Mouse (Mus musculus) midbrain, embryonic 11.5 days (tissue): ENCODE data around the gene Rwdd4a. TPM values are rescaled to one million over a fixed set of nuclear protein-coding genes. Genes with fewer than 3 reads are reported as not detected.

Experiments used
- ATAC-seq: fragments of 200-750 bp; cut with Nextera tagmentation; 2 replicates; pipeline ENCODE4 v1.8.0; 2017; ENCODE audit warnings: moderate TSS enrichment, moderate library complexity; ENCODE audit not compliant: low FRiP score
- DNase-seq: peaks from one replicate; pipeline ENCODE4 v3.0.0; 2015; ENCODE audit warnings: low spot score; ENCODE audit errors: missing footprints
- H3K27ac ChIP-seq: fragments of 300-500 bp; sonication (generic); 2 replicates; pipeline ENCODE4 v1.5.1; 2014; ENCODE audit warnings: low read depth, low read length
- H3K27me3 ChIP-seq: fragments of 300-500 bp; sonication (generic); 2 replicates; pipeline ENCODE4 v1.6.1; 2014; ENCODE audit warnings: mild to moderate bottlenecking, low read length, moderate library complexity, mixed read lengths; ENCODE audit not compliant: control insufficient read depth, insufficient read depth
- H3K36me3 ChIP-seq: fragments of 300-500 bp; sonication (generic); 2 replicates; pipeline ENCODE4 v1.6.1; 2014; ENCODE audit warnings: mild to moderate bottlenecking, low read length, moderate library complexity, mixed read lengths; ENCODE audit not compliant: control insufficient read depth, insufficient read depth
- H3K4me1 ChIP-seq: fragments of 300-500 bp; sonication (generic); 2 replicates; pipeline ENCODE4 v1.6.1; 2014; ENCODE audit warnings: low read length; ENCODE audit not compliant: control insufficient read depth, insufficient read depth
- H3K4me2 ChIP-seq: fragments of 300-500 bp; sonication (generic); 2 replicates; pipeline ENCODE4 v1.6.1; 2014; ENCODE audit warnings: mild to moderate bottlenecking, moderate library complexity
- H3K4me3 ChIP-seq: fragments of 300-500 bp; sonication (generic); 2 replicates; pipeline ENCODE4 v1.5.1; 2014; ENCODE audit warnings: low read depth, low read length
- H3K9ac ChIP-seq: fragments of 300-500 bp; sonication (generic); 2 replicates; pipeline ENCODE4 v1.6.1; 2014; ENCODE audit warnings: low read length
- H3K9me3 ChIP-seq: fragments of 300-500 bp; sonication (generic); 2 replicates; pipeline ENCODE4 v1.6.1; 2016; ENCODE audit warnings: low read length; ENCODE audit not compliant: control insufficient read depth
- WGBS: fragments of 180-500 bp; shearing (Covaris S2); extraction: QIAGEN DNeasy Blood & Tissue Kit; methylation state at CpG from one replicate; pipeline ENCODE4 v1.1.7; 2014; 5-methylcytosine and 5-hydroxymethylcytosine counted together
- polyA plus RNA-seq: library from polyadenylated mRNA; unstranded; fragments of >200 nt; fragmentation: Nextera tagmentation; extraction: Ambion mirVana; gene quantifications from 2 replicates; pipeline ENCODE4 v1.2.1, GENCODE M21; 2014

Gene Rwdd4a
- 49.0 and 50.5 TPM in 2 replicates for polyA plus RNA-seq

- H3K36me3 ChIP-seq = peaks cover 6% of the 10 kb centered on the region; the same call in 1 of the 2 replicates
- H3K4me1 ChIP-seq = peaks cover 8% of the 10 kb centered on the region
- H3K9ac ChIP-seq = peak within 1 kb of the TSS; percentile 86
- WGBS = under 1% methylated on average over 65 of the region's 65 CpGs
- peak within 1 kb of the TSS; percentile 87 for H3K4me2 ChIP-seq
- H3K27ac ChIP-seq = peak within 1 kb of the TSS; percentile 70; the same call in 1 of the 2 replicates
- ATAC-seq (peak; percentile 100), DNase-seq (peak; percentile 99)
- H3K9me3 ChIP-seq = no peaks in the 10 kb centered on the region
- H3K27me3 ChIP-seq = no peaks in the 10 kb centered on the region
- peak within 1 kb of the TSS; percentile 73 for H3K4me3 ChIP-seq
Measured at GRCm38 (mm10) chr8:47533344-47534125, at the start of gene Rwdd4a, which contains the start of gene Trappc11. Rwdd4a (plus strand) TSS chr8:47533664. Trappc11 (minus strand) TSS chr8:47533470.

GRCm38 (mm10) chr8:47487231-47487630 is 46.2 kb upstream of the Rwdd4a start:
- ATAC-seq = no peak
- 92% methylated on average over 3 of the region's 3 CpGs for WGBS

GRCm38 (mm10) chr8:47493106-47493505 is 40.4 kb upstream of the Rwdd4a start:
- Histone ChIP-seq H3K4me2 (no peak overlapping the region), H3K9me3 (no peaks in the 10 kb centered on the region), H3K4me3 (no peak overlapping the region), H3K36me3 (peaks cover 2% of the 10 kb centered on the region), H3K4me1 (peaks cover 4% of the 10 kb centered on the region), H3K27ac (no peak overlapping the region), H3K9ac (no peak overlapping the region), H3K27me3 (no peaks in the 10 kb centered on the region)
- 95% methylated on average over 12 of the region's 12 CpGs for WGBS
- DNase-seq = no peak
- no peak for ATAC-seq

More at GRCm38 (mm10) chr8:47487231-47487630, 46.2 kb upstream of the Rwdd4a start:
- H3K9me3 ChIP-seq = 0 out of 2 replicates have a peak, but pooled peaks cover 3% of the 10 kb centered on the region
- H3K4me1 ChIP-seq = peaks cover 4% of the 10 kb centered on the region
- H3K4me2 ChIP-seq = no peak overlapping the region
- no peak overlapping the region for H3K4me3 ChIP-seq
- no peak overlapping the region for H3K9ac ChIP-seq
- H3K27ac ChIP-seq = no peak overlapping the region
- H3K36me3 ChIP-seq = peaks cover 4% of the 10 kb centered on the region; the same call in 1 of the 2 replicates
- no peaks in the 10 kb centered on the region for H3K27me3 ChIP-seq
- DNase-seq = no peak

- Histone ChIP-seq H3K9ac (no peak overlapping the region), H3K4me2 (no peak overlapping the region), H3K4me3 (no peak overlapping the region), H3K36me3 (peaks cover 2% of the 10 kb centered on the region), H3K9me3 (no peaks in the 10 kb centered on the region), H3K27me3 (no peaks in the 10 kb centered on the region), H3K4me1 (no peaks in the 10 kb centered on the region; the same call in 1 of the 2 replicates), H3K27ac (no peak overlapping the region)
- ATAC-seq (no peak), DNase-seq (no peak)
- WGBS = 89% methylated on average over 12 of the region's 12 CpGs
Measured at GRCm38 (mm10) chr8:47494602-47495153, 38.8 kb upstream of the Rwdd4a start.

GRCm38 (mm10) chr8:47495428-47495827 is 38.0 kb upstream of the Rwdd4a start:
- ATAC-seq (no peak), DNase-seq (no peak)
- peaks cover 5% of the 10 kb centered on the region for H3K36me3 ChIP-seq

GRCm38 (mm10) chr8:47501994-47502393 is 31.5 kb upstream of the Rwdd4a start:
- H3K36me3 ChIP-seq = peaks cover 12% of the 10 kb centered on the region; the same call in 1 of the 2 replicates
- no peaks in the 10 kb centered on the region for H3K27me3 ChIP-seq
- no peak for DNase-seq
- no peaks in the 10 kb centered on the region for H3K9me3 ChIP-seq
- H3K4me3 ChIP-seq = no peak overlapping the region
- H3K4me2 ChIP-seq = no peak overlapping the region
- no peaks in the 10 kb centered on the region for H3K4me1 ChIP-seq
- H3K27ac ChIP-seq = no peak overlapping the region
- 87% methylated on average over 2 of the region's 2 CpGs for WGBS
- no peak for ATAC-seq
- H3K9ac ChIP-seq = no peak overlapping the region

More at GRCm38 (mm10) chr8:47495428-47495827, 38.0 kb upstream of the Rwdd4a start:
- Histone ChIP-seq H3K4me1 (no peaks in the 10 kb centered on the region), H3K4me2 (no peak overlapping the region), H3K27ac (no peak overlapping the region), H3K4me3 (no peak overlapping the region), H3K9me3 (no peaks in the 10 kb centered on the region), H3K27me3 (no peaks in the 10 kb centered on the region), H3K9ac (no peak overlapping the region)
- 90% methylated on average over 6 of the region's 6 CpGs for WGBS

- H3K4me3 ChIP-seq = no peak overlapping the region
- 92% methylated on average over 13 of the region's 13 CpGs for WGBS
- DNase-seq (no peak), ATAC-seq (no peak)
- H3K27ac ChIP-seq = no peak overlapping the region
- H3K36me3 ChIP-seq = peaks cover 12% of the 10 kb centered on the region; the same call in 1 of the 2 replicates
- H3K9ac ChIP-seq = no peak overlapping the region
- H3K27me3 ChIP-seq = no peaks in the 10 kb centered on the region
- H3K4me1 ChIP-seq = no peaks in the 10 kb centered on the region
- no peaks in the 10 kb centered on the region for H3K9me3 ChIP-seq
- H3K4me2 ChIP-seq = no peak overlapping the region
Measured at GRCm38 (mm10) chr8:47502546-47502945, 30.9 kb upstream of the Rwdd4a start.

GRCm38 (mm10) chr8:47505431-47505830 is 28.0 kb upstream of the Rwdd4a start:
- H3K36me3 ChIP-seq = peaks cover 12% of the 10 kb centered on the region; the same call in 1 of the 2 replicates
- WGBS = 84% methylated on average over 12 of the region's 12 CpGs
- no peak overlapping the region for H3K4me2 ChIP-seq
- no peaks in the 10 kb centered on the region for H3K9me3 ChIP-seq
- DNase-seq = no peak
- no peak overlapping the region for H3K9ac ChIP-seq
- no peaks in the 10 kb centered on the region for H3K27me3 ChIP-seq
- no peak for ATAC-seq
- no peak overlapping the region for H3K4me3 ChIP-seq
- H3K4me1 ChIP-seq = no peaks in the 10 kb centered on the region
- no peak overlapping the region for H3K27ac ChIP-seq

- ATAC-seq (no peak), DNase-seq (no peak)
- WGBS = 93% methylated on average over 9 of the region's 9 CpGs
Measured at GRCm38 (mm10) chr8:47510930-47511329, 22.5 kb upstream of the Rwdd4a start.

More at GRCm38 (mm10) chr8:47510930-47511329, 22.5 kb upstream of the Rwdd4a start:
- H3K27me3 ChIP-seq = no peaks in the 10 kb centered on the region
- H3K4me3 ChIP-seq = no peak overlapping the region
- H3K36me3 ChIP-seq = peaks cover 13% of the 10 kb centered on the region
- no peak overlapping the region for H3K9ac ChIP-seq
- no peak overlapping the region for H3K27ac ChIP-seq
- no peaks in the 10 kb centered on the region for H3K4me1 ChIP-seq
- H3K4me2 ChIP-seq = no peak overlapping the region
- H3K9me3 ChIP-seq = no peaks in the 10 kb centered on the region
